Mouse (Mus musculus): Measurements from ENCODE around the gene Fkbp2. TPM values are rescaled to one million over a fixed set of nuclear protein-coding genes. Genes with fewer than 3 reads are reported as not detected.

Gene Fkbp2
- total and polyA plus RNA-seq, 3 experiments = 17.6 to 87.0 (median 44.6) TPM

DNA sequence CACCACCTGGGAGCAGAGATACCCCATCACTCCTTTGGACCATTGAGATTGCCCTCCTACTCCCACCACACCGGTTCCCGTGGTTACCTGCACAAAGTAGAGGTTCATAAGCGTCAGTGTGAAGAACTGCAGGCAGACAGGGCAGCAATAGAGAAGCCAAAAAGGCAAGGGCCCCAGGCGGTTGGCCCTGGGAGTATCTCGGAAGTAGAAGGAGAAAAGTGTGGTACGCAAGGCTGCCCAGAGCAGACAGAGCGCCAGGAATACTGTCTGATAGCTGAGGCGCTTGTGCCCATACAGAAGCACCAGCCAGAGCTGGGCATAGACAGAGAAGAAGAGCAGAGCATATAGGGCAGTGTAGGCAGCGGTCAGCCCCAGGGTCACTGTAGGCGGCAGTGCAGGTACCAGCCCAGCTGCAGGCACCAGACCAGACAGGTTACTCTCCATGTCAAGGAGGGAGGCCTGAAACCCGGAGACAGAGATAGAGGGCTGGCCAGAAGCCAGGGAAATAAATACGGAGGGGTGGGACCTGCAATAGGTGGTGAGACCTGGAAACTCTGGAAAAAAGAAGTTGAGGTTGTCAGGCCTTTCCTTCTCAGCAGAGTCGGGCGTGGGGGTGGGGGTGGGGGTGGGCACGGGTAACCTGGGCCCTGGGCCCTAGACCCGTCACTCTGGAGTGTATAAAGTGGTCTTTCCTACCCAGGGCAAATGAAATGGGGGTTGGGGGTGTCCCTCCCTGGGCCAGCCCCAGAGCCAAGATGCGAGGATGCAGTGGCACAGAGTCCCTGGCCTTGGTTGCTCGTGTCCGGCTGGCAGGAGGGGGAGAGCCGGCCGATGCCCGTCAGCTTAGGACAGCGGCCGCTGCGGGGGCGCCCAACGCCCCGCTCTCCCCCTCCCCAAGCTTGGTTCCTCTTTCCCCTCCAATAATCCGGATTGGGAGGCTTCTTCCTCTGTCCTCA lies 39.6 kb downstream of the Fkbp2 start:
- Histone ChIP-seq H3K36me3 (replicated peaks in 1 of 2; ENCODE audit: control insufficient read depth in 1 of 2, insufficient read depth in 1 of 2, low read length in 1 of 2) (peaks cover 0 to 22% of the 10 kb centered on the region in 2 experiments), H3K27me3 (replicated peaks) (no peaks in the 10 kb centered on the region), H3K27ac (ENCODE audit: insufficient read depth, low read depth) (no peak overlapping the region), H3K4me1 (ENCODE audit: control insufficient read depth in 1 of 2, insufficient read depth in 2 of 2) (peaks cover 6 to 24% of the 10 kb centered on the region in 2 experiments), H3K79me2 (replicated peaks; ENCODE audit: control insufficient read depth, extremely low read depth, insufficient read depth, poor library complexity, severe bottlenecking) (no peaks in the 10 kb centered on the region), H3K4me2 (ENCODE audit: insufficient read depth, low read depth, poor library complexity, severe bottlenecking) (peak overlapping the region; percentile 80), H3K9me3 (replicated peaks; ENCODE audit: low read length) (no peaks in the 10 kb centered on the region), H3K9ac (ENCODE audit: insufficient read depth, low read depth) (peak overlapping the region; percentile 77), H3K4me3 (replicated peaks in 1 of 3; ENCODE audit: low read depth in 2 of 3, low read length in 2 of 3, poor library complexity in 1 of 3) (peak overlapping the region; percentile 71 to 78 (median 77))
- no peak for DNase-seq (ENCODE audit: extremely low read depth)
- in situ Hi-C loops (cut with MboI; ENCODE audit: low pct_ligation_motif_present, low pct_unique_long_range_greater_than_20kb, low sequenced_read_pairs) (no loop called here), dilution Hi-C loops (cut with MboI; ENCODE audit: extremely low pct_ligation_motif_present, extremely low pct_unique_long_range_greater_than_20kb, low sequenced_read_pairs) (no loop called here)
- no peak for TF ChIP-seq USF2 (conservative IDR thresholded peaks at IDR 0.05; ENCODE audit: low read depth, low read length)
- TF ChIP-seq USF1 (IDR thresholded peaks at IDR 0.05; ENCODE audit: low read depth, low read length) = no peak

DNA sequence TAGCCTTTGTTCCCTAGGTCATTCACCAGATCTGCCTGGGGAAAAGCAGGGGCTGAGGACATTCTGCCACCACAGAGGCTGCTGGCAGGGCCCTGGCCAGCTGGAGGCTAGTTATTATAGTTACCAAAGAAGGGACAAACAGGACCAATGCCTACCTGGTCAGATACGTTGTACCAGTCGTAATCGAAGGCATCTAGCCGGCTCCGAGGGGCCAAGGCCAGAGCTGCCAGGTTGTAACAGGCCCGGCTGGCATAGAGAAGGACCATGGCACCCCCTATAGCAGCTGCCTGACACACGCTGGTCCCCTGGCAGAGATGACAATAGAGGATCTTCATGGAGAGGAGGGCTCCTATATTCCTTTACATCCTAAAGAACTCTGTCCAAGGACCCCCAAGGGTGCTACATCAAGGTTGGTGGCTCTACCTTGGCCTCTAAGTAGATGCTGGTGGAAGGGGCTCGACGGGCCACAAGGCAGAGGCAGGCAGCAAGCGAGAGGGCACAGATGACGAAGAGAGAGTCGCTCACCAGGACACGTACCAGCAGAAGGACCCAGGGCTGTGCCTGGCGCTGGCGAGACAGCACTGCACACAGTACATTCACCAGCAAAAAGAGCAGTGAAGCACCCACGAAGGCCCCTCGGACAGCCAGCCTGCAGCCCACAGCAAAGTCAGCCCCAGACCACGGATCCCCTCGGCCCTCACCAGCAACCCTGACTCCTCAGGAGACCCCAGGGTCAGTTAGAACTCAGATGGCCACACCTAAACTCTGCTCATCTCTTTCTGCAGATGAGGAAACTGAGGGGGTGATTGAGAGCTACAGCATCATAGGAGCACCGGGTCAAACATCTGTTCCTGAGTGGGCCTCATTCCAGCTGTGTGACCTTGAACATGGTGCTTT lies 40.9 kb downstream of the Fkbp2 start:
- Histone ChIP-seq H3K4me1 (ENCODE audit: control insufficient read depth in 1 of 2, insufficient read depth in 2 of 2) (peaks cover 6 to 24% of the 10 kb centered on the region in 2 experiments), H3K4me2 (ENCODE audit: insufficient read depth, low read depth, poor library complexity, severe bottlenecking) (no peak overlapping the region), H3K36me3 (replicated peaks in 1 of 2; ENCODE audit: control insufficient read depth in 1 of 2, insufficient read depth in 1 of 2, low read length in 1 of 2) (peaks cover 0 to 16% of the 10 kb centered on the region in 2 experiments), H3K27me3 (replicated peaks) (no peaks in the 10 kb centered on the region), H3K4me3 (replicated peaks in 1 of 3; ENCODE audit: low read depth in 2 of 3, low read length in 2 of 3, poor library complexity in 1 of 3) (no peak overlapping the region), H3K9ac (ENCODE audit: insufficient read depth, low read depth) (no peak overlapping the region), H3K9me3 (replicated peaks; ENCODE audit: low read length) (no peaks in the 10 kb centered on the region), H3K27ac (ENCODE audit: insufficient read depth, low read depth) (no peak overlapping the region), H3K79me2 (replicated peaks; ENCODE audit: control insufficient read depth, extremely low read depth, insufficient read depth, poor library complexity, severe bottlenecking) (no peaks in the 10 kb centered on the region)
- no peak for TF ChIP-seq MYC (IDR thresholded peaks at IDR 0.05; ENCODE audit: low read depth, low read length)
- TF ChIP-seq TCF12 (IDR thresholded peaks at IDR 0.05; ENCODE audit: low read depth, low read length) = no peak
- no peak for TF ChIP-seq TBP (conservative IDR thresholded peaks at IDR 0.05; ENCODE audit: low read depth, low read length)
- in situ Hi-C loops (cut with MboI; ENCODE audit: low pct_ligation_motif_present, low pct_unique_long_range_greater_than_20kb, low sequenced_read_pairs) = loop anchor here (5.0 kb wide), 1 partner anchor 83 kb away; no protein-coding TSS in a partner anchor
- dilution Hi-C loops (cut with MboI; ENCODE audit: extremely low pct_ligation_motif_present, extremely low pct_unique_long_range_greater_than_20kb, low sequenced_read_pairs) = no loop called here
- no peak for DNase-seq (ENCODE audit: extremely low read depth)

DNA sequence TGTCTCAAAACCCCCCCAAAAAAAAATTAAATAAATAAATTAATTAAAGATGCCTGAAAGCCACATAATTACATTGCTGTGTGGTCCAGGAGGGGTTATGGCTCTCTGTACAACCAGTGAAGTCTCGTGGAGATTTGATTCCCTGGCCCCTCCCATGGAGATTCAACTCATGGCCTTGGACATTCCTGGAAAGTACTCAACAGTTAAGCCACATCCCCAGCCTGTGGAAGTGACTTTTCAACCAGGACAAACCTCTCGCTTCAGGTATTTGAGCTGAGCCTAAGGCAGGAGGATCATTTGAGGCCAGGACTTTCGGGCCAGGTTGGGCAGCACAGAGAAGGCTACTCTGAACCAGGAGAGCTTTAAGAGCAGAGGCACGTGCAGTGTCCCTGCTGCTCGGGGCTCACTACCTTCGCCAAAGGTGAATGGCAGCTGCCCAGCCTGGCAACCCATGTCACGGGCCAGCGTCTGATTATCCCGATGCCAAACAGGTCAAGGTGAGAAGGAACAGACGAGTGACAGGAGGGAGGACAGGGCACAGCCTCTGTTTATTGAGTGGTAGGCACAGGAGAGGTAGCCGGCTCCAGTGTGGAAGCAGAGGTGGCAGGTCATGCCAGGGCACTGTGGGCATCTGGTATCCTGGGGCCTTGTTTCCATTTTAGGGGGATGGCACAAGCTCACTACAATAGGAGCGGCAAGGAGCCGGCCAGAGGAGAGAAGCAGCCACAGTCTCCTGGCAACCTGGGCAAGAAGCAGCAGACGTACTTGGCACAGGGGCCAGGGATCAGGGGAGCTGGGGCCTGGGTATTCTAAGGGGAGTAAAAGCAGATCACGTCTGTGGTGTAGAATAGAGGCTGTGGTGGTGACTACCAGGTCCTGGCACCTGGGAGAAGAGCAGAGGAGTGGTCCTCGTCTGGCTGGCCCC lies 42.5 kb downstream of the Fkbp2 start:
- H3K4me1 ChIP-seq (ENCODE audit: control insufficient read depth in 1 of 2, insufficient read depth in 2 of 2) = peaks cover 9 to 15% of the 10 kb centered on the region in 2 experiments
- in situ Hi-C loops (cut with MboI; ENCODE audit: low pct_ligation_motif_present, low pct_unique_long_range_greater_than_20kb, low sequenced_read_pairs) = loop anchor here (5.0 kb wide), 1 partner anchor 84 kb away; no protein-coding TSS in a partner anchor
- TF ChIP-seq ZMIZ1 (IDR thresholded peaks at IDR 0.05; ENCODE audit: low read depth, low read length) (no peak), MAZ (IDR thresholded peaks at IDR 0.05; ENCODE audit: low read depth, low read length) (no peak), KAT2A (IDR thresholded peaks at IDR 0.05; ENCODE audit: insufficient replicate concordance, low read length) (no peak), BHLHE40 (IDR thresholded peaks at IDR 0.05; ENCODE audit: low read depth, low read length) (no peak), USF2 (conservative IDR thresholded peaks at IDR 0.05; ENCODE audit: low read depth, low read length) (no peak), ZC3H11A (IDR thresholded peaks at IDR 0.05; ENCODE audit: low read depth, low read length) (no peak), RAD21 (IDR thresholded peaks at IDR 0.05; ENCODE audit: low read depth, low read length) (no peak), MAX (IDR thresholded peaks at IDR 0.05; ENCODE audit: low read length) (no peak), RCOR1 (conservative IDR thresholded peaks at IDR 0.05; ENCODE audit: low read depth, low read length) (no peak), CTCF (conservative IDR thresholded peaks at IDR 0.05 in 1 of 2, IDR thresholded peaks at IDR 0.05 in 1 of 2; ENCODE audit: low read depth in 2 of 2, low read length in 2 of 2) (no peak), IRF4 (IDR thresholded peaks at IDR 0.05; ENCODE audit: low read depth, low read length) (no peak), PAX5 (IDR thresholded peaks at IDR 0.05; ENCODE audit: low read length) (no peak), ELF1 (IDR thresholded peaks at IDR 0.05; ENCODE audit: low read depth, low read length) (no peak), TBP (conservative IDR thresholded peaks at IDR 0.05; ENCODE audit: low read depth, low read length) (no peak), NRF1 (IDR thresholded peaks at IDR 0.05; ENCODE audit: low read depth, low read length) (no peak), POLR2A (IDR thresholded peaks at IDR 0.05; ENCODE audit: low read depth, low read length) (no peak)

More for the DNA sequence above, 42.5 kb downstream of the Fkbp2 start:
- Histone ChIP-seq H3K79me2 (replicated peaks; ENCODE audit: control insufficient read depth, extremely low read depth, insufficient read depth, poor library complexity, severe bottlenecking) (no peaks in the 10 kb centered on the region), H3K9ac (ENCODE audit: insufficient read depth, low read depth) (no peak overlapping the region), H3K27ac (ENCODE audit: insufficient read depth, low read depth) (no peak overlapping the region), H3K4me3 (replicated peaks in 1 of 3; ENCODE audit: low read depth in 2 of 3, low read length in 2 of 3, poor library complexity in 1 of 3) (no peak overlapping the region), H3K4me2 (ENCODE audit: insufficient read depth, low read depth, poor library complexity, severe bottlenecking) (no peak overlapping the region), H3K36me3 (replicated peaks in 1 of 2; ENCODE audit: control insufficient read depth in 1 of 2, insufficient read depth in 1 of 2, low read length in 1 of 2) (peaks cover 0 to 11% of the 10 kb centered on the region in 2 experiments), H3K9me3 (replicated peaks; ENCODE audit: low read length) (no peaks in the 10 kb centered on the region), H3K27me3 (replicated peaks) (no peaks in the 10 kb centered on the region)
- no peak for DNase-seq (ENCODE audit: extremely low read depth)
- dilution Hi-C loops (cut with MboI; ENCODE audit: extremely low pct_ligation_motif_present, extremely low pct_unique_long_range_greater_than_20kb, low sequenced_read_pairs) = no loop called here

All from CH12.LX (cell line).